Mouse (Mus musculus) liver, postnatal 0 days (tissue): Measurements from ENCODE around the gene Snx29. TPM values are rescaled to one million over a fixed set of nuclear protein-coding genes. Genes with fewer than 3 reads are reported as not detected.

Source experiments
- ATAC-seq: fragments of 200-750 bp; cut with Nextera tagmentation; 2 replicates; pipeline ENCODE4 v1.8.0; 2017; ENCODE audit warnings: mild to moderate bottlenecking, moderate library complexity
- DNase-seq: peaks from one replicate; pipeline ENCODE4 v3.0.0-alpha.2; 2016
- H3K27ac ChIP-seq: fragments of 300-500 bp; sonication (generic); 2 replicates; pipeline ENCODE4 v1.5.1; 2014; ENCODE audit warnings: antibody characterized with exemption, moderate library complexity, mild to moderate bottlenecking, low read depth
- H3K27me3 ChIP-seq: fragments of 300-500 bp; sonication (generic); 2 replicates; pipeline ENCODE4 v1.6.1; 2014; ENCODE audit warnings: low read length, control low read depth, mixed read lengths; ENCODE audit not compliant: insufficient read depth
- H3K36me3 ChIP-seq: fragments of 300-500 bp; sonication (generic); replicated peaks from 2 replicates; pipeline ENCODE4 v1.6.1; 2014; ENCODE audit warnings: mild to moderate bottlenecking, control low read depth, low read length, moderate library complexity, mixed read lengths; ENCODE audit not compliant: insufficient read depth
- H3K4me1 ChIP-seq: fragments of 300-500 bp; sonication (generic); 2 replicates; pipeline ENCODE4 v1.6.1; 2014; ENCODE audit warnings: antibody characterized with exemption, mild to moderate bottlenecking, control low read depth; ENCODE audit not compliant: insufficient read depth
- H3K4me2 ChIP-seq: fragments of 300-500 bp; sonication (generic); 2 replicates; pipeline ENCODE4 v1.6.1; 2014; ENCODE audit warnings: low read depth, mild to moderate bottlenecking, low read length, moderate library complexity, mixed read lengths
- H3K4me3 ChIP-seq: fragments of 300-500 bp; sonication (generic); 2 replicates; pipeline ENCODE4 v1.5.1; 2014; ENCODE audit warnings: low read depth, low read length
- H3K9ac ChIP-seq: fragments of 300-500 bp; sonication (generic); replicated peaks from 2 replicates; pipeline ENCODE4 v1.6.1; 2014; ENCODE audit warnings: mild to moderate bottlenecking, moderate library complexity
- H3K9me3 ChIP-seq: fragments of 300-500 bp; sonication (generic); 2 replicates; pipeline ENCODE4 v1.6.1; 2016; ENCODE audit warnings: mild to moderate bottlenecking, control low read depth, low read length, mixed read lengths
- CTCF ChIP-seq: sonication (generic); IDR thresholded peaks from 2 replicates; pipeline ENCODE4 v1.5.1; 2016; ENCODE audit warnings: antibody characterized with exemption, low read depth
- EP300 ChIP-seq: IDR thresholded peaks from 2 replicates; pipeline ENCODE4 v1.6.1; 2016; ENCODE audit warnings: antibody characterized with exemption, low read depth, mild to moderate bottlenecking
- WGBS: fragments of 180-500 bp; shearing (Covaris S2); extraction: QIAGEN DNeasy Blood & Tissue Kit; methylation state at CpG from one replicate; pipeline ENCODE4 v1.1.7; 2014; ENCODE audit not compliant: insufficient replicate concordance; 5-methylcytosine and 5-hydroxymethylcytosine counted together
- polyA plus RNA-seq: library from polyadenylated mRNA; unstranded; fragments of >200 nt; fragmentation: Nextera tagmentation; extraction: Ambion mirVana; gene quantifications from 2 replicates; pipeline ENCODE4 v1.2.1, GENCODE M21; 2015

Gene Snx29
- polyA plus RNA-seq, 1 experiment from 2014 or later: 2.3 TPM

DNA sequence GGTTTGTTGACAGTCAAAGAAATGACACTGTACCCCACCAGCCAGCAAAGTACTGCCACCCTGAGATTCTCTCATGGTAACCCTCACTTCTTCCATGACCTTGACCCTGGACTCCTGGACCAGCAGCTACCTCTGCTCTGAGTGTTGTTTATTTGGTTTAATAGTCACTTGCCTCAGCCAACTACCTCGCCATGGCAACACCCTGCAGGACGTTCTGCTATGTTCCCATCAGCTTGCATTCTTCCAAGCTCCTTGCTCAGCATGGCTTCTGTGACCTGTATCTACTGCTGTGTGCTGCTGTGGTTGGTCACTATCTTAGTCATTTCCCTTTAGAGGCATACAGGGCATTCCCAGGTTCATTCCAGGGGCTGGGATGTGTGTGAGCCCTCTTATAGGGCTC, 266.6 kb downstream of the Snx29 start:
- H3K27ac ChIP-seq: no peak overlapping the region
- WGBS: 51% methylated on average over 2 of the region's 2 CpGs

DNA sequence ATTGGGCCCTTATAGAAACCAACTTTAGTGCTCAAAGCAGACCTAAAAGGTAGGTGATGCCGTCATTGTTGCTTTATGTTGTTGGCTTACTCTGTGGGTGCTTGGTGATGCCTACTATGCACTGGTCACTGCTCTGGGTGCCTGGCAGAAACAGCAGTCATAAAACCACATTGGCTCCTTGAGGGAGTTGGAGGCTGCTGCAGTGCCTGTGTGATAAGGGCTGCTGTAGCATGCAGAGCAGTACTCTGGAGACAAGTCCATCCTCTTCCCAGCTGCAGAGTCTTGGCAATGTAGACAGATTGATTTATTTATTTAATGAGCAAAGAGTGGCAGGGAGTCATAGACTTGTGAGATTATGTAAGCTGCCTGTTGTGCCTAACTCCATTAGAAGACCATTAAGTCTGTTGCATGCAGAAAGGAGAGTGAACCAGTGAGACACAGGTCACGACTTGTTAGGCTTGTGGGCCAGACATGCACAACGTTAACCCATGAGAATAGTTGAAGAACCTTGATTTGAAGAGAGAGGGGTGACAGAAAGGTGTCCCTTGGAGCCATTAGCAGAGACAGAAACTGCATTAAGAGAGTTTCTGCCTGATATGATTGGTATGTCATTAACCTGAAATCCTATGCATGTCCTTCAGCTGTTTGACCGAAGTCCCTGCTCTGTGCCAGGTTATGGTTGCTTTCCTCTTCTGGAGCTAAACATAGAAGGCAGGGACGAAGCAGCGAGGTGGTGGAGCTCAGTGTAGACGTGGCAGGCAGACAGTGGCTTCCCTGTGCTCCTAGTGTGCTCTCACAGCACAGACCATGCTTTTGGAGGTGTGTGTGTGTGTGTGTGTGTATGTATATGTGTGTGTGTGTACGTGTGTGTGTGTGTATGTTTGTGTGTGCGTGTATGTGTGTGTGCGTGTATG, 267.3 kb downstream of the Snx29 start:
- ATAC-seq: peak; percentile 56; the same call in 1 of the 2 replicates
- no peak overlapping the region for H3K9ac ChIP-seq

More for the DNA sequence above, 266.6 kb downstream of the Snx29 start:
- Histone ChIP-seq H3K36me3 (no peaks in the 10 kb centered on the region), H3K9me3 (no peaks in the 10 kb centered on the region), H3K4me3 (no peak overlapping the region), H3K4me2 (no peak overlapping the region), H3K4me1 (peaks cover 14% of the 10 kb centered on the region), H3K27me3 (no peaks in the 10 kb centered on the region), H3K9ac (no peak overlapping the region)
- ATAC-seq (peak; percentile 65), DNase-seq (no peak)
- TF ChIP-seq CTCF: no peak
- no peak for TF ChIP-seq EP300

GRCm38 (mm10) chr16:11596599-11596998, 273.9 kb downstream of the Snx29 start:
- no peak overlapping the region for H3K9ac ChIP-seq
- no peaks in the 10 kb centered on the region for H3K9me3 ChIP-seq
- H3K36me3 ChIP-seq: no peaks in the 10 kb centered on the region
- H3K4me3 ChIP-seq: no peak overlapping the region
- no peak for DNase-seq
- H3K4me1 ChIP-seq: no peaks in the 10 kb centered on the region
- no peak for ATAC-seq
- no peak overlapping the region for H3K4me2 ChIP-seq
- WGBS: 91% methylated on average over 3 of the region's 3 CpGs
- H3K27me3 ChIP-seq: no peaks in the 10 kb centered on the region
- no peak overlapping the region for H3K27ac ChIP-seq
- no peak for TF ChIP-seq CTCF
- TF ChIP-seq EP300: no peak

More for the DNA sequence above, 267.3 kb downstream of the Snx29 start:
- 82% methylated on average over 10 of the region's 10 CpGs for WGBS
- no peak for TF ChIP-seq EP300
- TF ChIP-seq CTCF: no peak
- Histone ChIP-seq H3K36me3 (no peaks in the 10 kb centered on the region), H3K4me2 (no peak overlapping the region), H3K4me3 (no peak overlapping the region), H3K4me1 (peaks cover 14% of the 10 kb centered on the region), H3K27ac (no peak overlapping the region), H3K9me3 (no peaks in the 10 kb centered on the region), H3K27me3 (no peaks in the 10 kb centered on the region)
- DNase-seq: no peak

- DNase-seq (no peak), ATAC-seq (no peak)
- 73% methylated on average over 7 of the region's 7 CpGs for WGBS
- Histone ChIP-seq H3K4me3 (no peak overlapping the region), H3K9me3 (no peaks in the 10 kb centered on the region), H3K27ac (no peak overlapping the region), H3K36me3 (no peaks in the 10 kb centered on the region), H3K4me2 (no peak overlapping the region), H3K27me3 (no peaks in the 10 kb centered on the region), H3K9ac (no peak overlapping the region), H3K4me1 (no peaks in the 10 kb centered on the region)
- TF ChIP-seq CTCF: no peak
- TF ChIP-seq EP300: no peak
Observed at GRCm38 (mm10) chr16:11597769-11598168, 275.1 kb downstream of the Snx29 start.

- ATAC-seq (no peak), DNase-seq (no peak)
- Histone ChIP-seq H3K4me3 (no peak overlapping the region), H3K9ac (no peak overlapping the region), H3K36me3 (no peaks in the 10 kb centered on the region), H3K27me3 (no peaks in the 10 kb centered on the region), H3K4me2 (no peak overlapping the region), H3K4me1 (peaks cover 3% of the 10 kb centered on the region; the same call in 1 of the 2 replicates), H3K9me3 (no peaks in the 10 kb centered on the region), H3K27ac (no peak overlapping the region)
- 79% methylated on average over 3 of the region's 3 CpGs for WGBS
- no peak for TF ChIP-seq EP300
- no peak for TF ChIP-seq CTCF
Observed at GRCm38 (mm10) chr16:11599523-11599922, 276.8 kb downstream of the Snx29 start.

GRCm38 (mm10) chr16:11601336-11602082, 278.8 kb downstream of the Snx29 start:
- Histone ChIP-seq H3K36me3 (no peaks in the 10 kb centered on the region), H3K4me3 (no peak overlapping the region), H3K4me1 (peaks cover 3% of the 10 kb centered on the region; the same call in 1 of the 2 replicates), H3K27me3 (no peaks in the 10 kb centered on the region), H3K4me2 (no peak overlapping the region), H3K9ac (no peak overlapping the region), H3K27ac (no peak overlapping the region), H3K9me3 (no peaks in the 10 kb centered on the region)
- no peak for ATAC-seq
- no peak for TF ChIP-seq CTCF
- no peak for TF ChIP-seq EP300
- DNase-seq: no peak
- 48% methylated on average over 1 of the region's 1 CpGs for WGBS
